Mouse (Mus musculus) embryonic fibroblast, embryonic 13.5 days (primary cell): ENCODE data around the gene Ncoa1. TPM values are rescaled to one million over a fixed set of nuclear protein-coding genes. Genes with fewer than 3 reads are reported as not detected.
"Not testable (repeated sequence)": the region's sequence is repeated elsewhere in the genome, so short reads cannot be mapped to it uniquely, and the experiment has no call there.

ENCODE experiments used
- H3K27ac ChIP-seq: 2 replicates; pipeline ENCODE4 v1.5.1; 2012; ENCODE audit warnings: low read length, control low read depth, inconsistent platforms; ENCODE audit not compliant: insufficient read depth
- H3K4me1 ChIP-seq: 2 replicates; pipeline ENCODE4 v1.6.1; 2011; ENCODE audit warnings: low read length; ENCODE audit not compliant: control insufficient read depth, insufficient read depth
- H3K4me3 ChIP-seq: 2 replicates; pipeline ENCODE4 v1.5.1; 2011; ENCODE audit warnings: mild to moderate bottlenecking, control low read depth, low read length; ENCODE audit not compliant: insufficient read depth
- CTCF ChIP-seq: IDR thresholded peaks from 2 replicates; pipeline ENCODE4 v1.5.1; 2011; ENCODE audit warnings: mild to moderate bottlenecking, control low read depth, low read length, moderate library complexity, borderline replicate concordance; ENCODE audit not compliant: insufficient read depth
- POLR2A ChIP-seq: IDR thresholded peaks from 2 replicates; pipeline ENCODE4 v1.6.1; 2011; ENCODE audit warnings: low read depth, mild to moderate bottlenecking, control low read depth, low read length, moderate library complexity
- polyA plus RNA-seq: library from polyadenylated mRNA; stranded (reverse); fragments of >200 nt; gene quantifications from 2 replicates; pipeline ENCODE4 v1.2.4, GENCODE M21; 2011; ENCODE audit warnings: low read depth; ENCODE audit not compliant: missing spikeins, insufficient read length

Gene Ncoa1
- polyA plus RNA-seq, 1 experiment = 24.6 TPM

- no peak overlapping the region for H3K4me3 ChIP-seq
- H3K27ac ChIP-seq = no peak overlapping the region
- H3K4me1 ChIP-seq = no peaks in the 10 kb centered on the region
- TF ChIP-seq POLR2A (no peak), CTCF (no peak)
Measured at GRCm38 (mm10) chr12:4249786-4250185, 227.2 kb downstream of the Ncoa1 start.

GRCm38 (mm10) chr12:4245742-4246141 is 231.2 kb downstream of the Ncoa1 start:
- H3K4me1 ChIP-seq = no peaks in the 10 kb centered on the region
- H3K27ac ChIP-seq = no peak overlapping the region
- H3K4me3 ChIP-seq = no peak overlapping the region
- no peak for TF ChIP-seq POLR2A
- TF ChIP-seq CTCF = no peak

GRCm38 (mm10) chr12:4243805-4244204 is 233.2 kb downstream of the Ncoa1 start:
- no peak overlapping the region for H3K4me3 ChIP-seq
- H3K27ac ChIP-seq = no peak overlapping the region
- TF ChIP-seq CTCF = no peak
- TF ChIP-seq POLR2A = no peak
- no peaks in the 10 kb centered on the region for H3K4me1 ChIP-seq

GRCm38 (mm10) chr12:4240281-4240680 is 236.7 kb downstream of the Ncoa1 start:
- H3K4me1 ChIP-seq, H3K27ac ChIP-seq, H3K4me3 ChIP-seq: not testable (repeated sequence)

GRCm38 (mm10) chr12:4237481-4237880 is 239.5 kb downstream of the Ncoa1 start:
- no peak for TF ChIP-seq CTCF
- TF ChIP-seq POLR2A = no peak
- Histone ChIP-seq H3K4me3 (no peak overlapping the region), H3K27ac (no peak overlapping the region), H3K4me1 (no peaks in the 10 kb centered on the region)

GRCm38 (mm10) chr12:4233572-4234508 is 243.1 kb downstream of the Ncoa1 start, which contains the start of the genes Ptrhd1 and Cenpo:
Ptrhd1 (plus strand) TSS chr12:4234027.
Cenpo (minus strand) TSS chr12:4234294.
- Histone ChIP-seq H3K4me3 (peak within 1 kb of the TSS; percentile 82), H3K4me1 (no peaks in the 10 kb centered on the region), H3K27ac (peak within 1 kb of the TSS; percentile 82)
- TF ChIP-seq CTCF (no peak), POLR2A (peak; percentile 96)

- no peak overlapping the region for H3K27ac ChIP-seq
- peak overlapping the region; percentile 82 for H3K4me3 ChIP-seq
- no peaks in the 10 kb centered on the region for H3K4me1 ChIP-seq
- TF ChIP-seq CTCF (no peak), POLR2A (no peak)
Measured at GRCm38 (mm10) chr12:4232777-4233176, 244.2 kb downstream of the Ncoa1 start.

- Histone ChIP-seq H3K4me1 (no peaks in the 10 kb centered on the region), H3K27ac (no peak overlapping the region), H3K4me3 (no peak overlapping the region)
- TF ChIP-seq POLR2A = no peak
- no peak for TF ChIP-seq CTCF
Measured at GRCm38 (mm10) chr12:4230156-4230555, 246.8 kb downstream of the Ncoa1 start.

GRCm38 (mm10) chr12:4212908-4213307 is 264.1 kb downstream of the Ncoa1 start:
- Histone ChIP-seq H3K27ac (no peak overlapping the region), H3K4me1 (no peaks in the 10 kb centered on the region), H3K4me3 (no peak overlapping the region)
- TF ChIP-seq CTCF (no peak), POLR2A (no peak)

- TF ChIP-seq POLR2A (no peak), CTCF (no peak)
- Histone ChIP-seq H3K4me3 (no peak overlapping the region), H3K27ac (no peak overlapping the region), H3K4me1 (no peaks in the 10 kb centered on the region)
Measured at GRCm38 (mm10) chr12:4211174-4211573, 265.8 kb downstream of the Ncoa1 start.

- TF ChIP-seq POLR2A (no peak), CTCF (no peak)
- no peak overlapping the region for H3K4me3 ChIP-seq
- H3K27ac ChIP-seq = no peak overlapping the region
- H3K4me1 ChIP-seq = no peaks in the 10 kb centered on the region
Measured at GRCm38 (mm10) chr12:4209196-4209595, 267.8 kb downstream of the Ncoa1 start.
